Mouse (Mus musculus): Measurements from ENCODE around the gene Tnfaip1.

Gene Tnfaip1

GRCm38 (mm10) chr11:78500623-78501202, 35.4 kb downstream of the Tnfaip1 start:
- DNase-seq (ENCODE audit: low read depth, low spot score): no peak

DNA sequence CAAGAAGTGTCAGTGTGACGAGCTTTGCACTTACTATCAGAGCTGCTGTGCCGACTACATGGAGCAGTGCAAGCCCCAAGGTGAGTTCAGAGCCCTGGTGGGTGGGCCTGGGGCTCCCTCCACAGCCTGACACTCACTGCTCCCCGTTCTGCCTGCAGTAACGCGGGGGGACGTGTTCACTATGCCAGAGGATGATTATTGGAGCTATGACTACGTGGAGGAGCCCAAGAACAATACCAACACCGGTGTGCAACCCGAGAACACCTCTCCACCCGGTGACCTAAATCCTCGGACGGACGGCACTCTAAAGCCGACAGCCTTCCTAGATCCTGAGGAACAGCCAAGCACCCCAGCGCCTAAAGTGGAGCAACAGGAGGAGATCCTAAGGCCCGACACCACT, 36.6 kb downstream of the Tnfaip1 start:
- DNase-seq (ENCODE audit: low read depth, low spot score): no peak

- DNase-seq (ENCODE audit: low read depth, low spot score): no peak
These were observed 37.1 kb downstream of the Tnfaip1 start, which contains the start of gene Vtn for GRCm38 (mm10) chr11:78499004-78499403. Gene Vtn (plus strand): TSS chr11:78499091.

GRCm38 (mm10) chr11:78497544-78498522, 38.3 kb downstream of the Tnfaip1 start, which contains the start of gene Sarm1:
Gene Sarm1 (minus strand): TSS chr11:78497754.
- DNase-seq (ENCODE audit: low read depth, low spot score): peak; percentile 95

DNA sequence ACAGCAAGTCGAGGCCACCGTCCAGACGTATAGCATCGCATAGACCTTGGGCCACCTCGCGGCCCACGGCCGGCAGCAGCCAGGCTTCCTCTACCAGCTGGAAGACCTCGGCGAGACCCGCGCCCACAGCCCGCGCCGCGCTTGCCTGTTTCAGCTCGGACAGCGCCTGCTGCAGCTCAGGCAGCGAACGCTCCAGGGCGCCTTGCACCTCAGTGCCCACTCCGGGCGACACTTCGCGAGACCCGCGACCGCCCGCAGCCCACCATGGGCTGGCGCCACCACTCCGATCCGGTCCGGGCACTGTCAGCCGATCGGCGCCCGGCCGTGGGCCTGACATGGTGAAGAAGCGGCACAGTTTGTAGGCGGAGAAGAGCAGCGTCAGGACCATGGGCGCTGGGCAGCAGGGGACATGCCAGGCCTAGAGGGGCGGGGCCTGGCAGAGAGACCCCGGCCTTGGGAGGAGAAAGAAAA, 39.0 kb downstream of the Tnfaip1 start:
- DNase-seq (ENCODE audit: low read depth, low spot score): no peak

DNA sequence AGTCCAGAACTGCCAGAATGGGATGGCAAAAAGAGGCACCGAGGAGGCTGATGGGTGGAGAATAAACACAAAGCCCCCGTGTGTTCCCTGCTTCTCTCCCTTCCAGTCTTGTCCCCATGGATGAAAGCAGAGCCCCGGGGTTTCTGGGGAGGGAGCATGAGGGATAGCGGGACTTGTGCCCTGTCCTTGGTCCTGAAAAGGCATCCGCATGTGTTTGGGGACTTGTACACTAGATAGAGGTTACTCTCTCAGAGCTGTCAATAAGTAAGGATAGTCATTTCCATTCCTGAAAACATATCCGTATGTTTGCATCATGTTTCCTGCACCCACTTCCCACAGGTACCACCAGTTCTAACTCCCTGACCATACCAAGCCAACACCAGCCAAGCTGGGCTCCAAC, 40.2 kb downstream of the Tnfaip1 start:
- DNase-seq (ENCODE audit: low read depth, low spot score): no peak

GRCm38 (mm10) chr11:78490781-78491241, 45.3 kb downstream of the Tnfaip1 start:
- no peak for DNase-seq (ENCODE audit: low read depth, low spot score)

DNA sequence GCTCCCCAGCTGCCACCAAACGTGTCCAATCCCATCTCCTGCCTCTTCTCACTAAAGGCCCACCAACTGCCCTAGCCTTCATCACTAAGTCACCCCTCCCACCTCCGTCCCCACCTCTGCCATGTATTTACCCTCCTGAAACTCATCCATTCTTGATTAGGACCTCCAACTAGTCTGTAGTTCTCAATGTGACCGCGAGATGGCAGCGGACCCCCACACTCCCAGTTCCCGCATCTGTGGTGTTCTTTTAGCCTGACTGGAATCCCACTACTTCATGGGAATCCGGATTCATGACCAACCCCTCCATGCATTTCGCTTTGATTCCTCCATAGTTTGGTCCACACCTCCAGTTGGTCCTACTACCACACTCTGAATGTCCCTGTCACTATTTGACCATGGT, 48.0 kb downstream of the Tnfaip1 start:
- peak; percentile 81 for DNase-seq (ENCODE audit: low read depth, low spot score)

- no peak for DNase-seq (ENCODE audit: low read depth, low spot score)
These were observed 52.5 kb downstream of the Tnfaip1 start for GRCm38 (mm10) chr11:78483639-78484038.

DNA sequence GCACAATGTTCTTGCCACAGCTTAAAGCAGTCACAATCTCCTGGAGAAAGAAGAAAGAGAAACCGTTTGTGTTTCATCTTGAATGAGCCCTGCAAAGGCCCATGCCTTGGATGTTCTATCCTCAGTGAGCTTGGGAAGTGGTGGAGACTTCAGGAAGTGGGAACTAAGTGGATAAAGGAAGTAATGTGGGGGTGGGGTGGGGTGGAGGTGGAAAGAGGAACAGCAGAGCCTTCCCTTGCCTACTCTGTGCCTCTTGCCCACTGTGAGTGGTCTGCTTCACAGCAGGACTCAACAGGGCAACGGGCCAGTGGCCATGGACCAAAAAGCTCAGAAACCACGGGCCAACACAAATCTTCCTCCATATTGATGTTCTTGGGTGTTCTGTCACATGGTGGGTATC, 60.8 kb downstream of the Tnfaip1 start:
- no peak for DNase-seq (ENCODE audit: low read depth, low spot score)

Data from WW6 (cell line).